Mouse (Mus musculus) mouse embryonic stem cell (cell line): ENCODE measurements around the gene Hoxd12.

Source experiments
- in situ Hi-C, 2 experiments: fragments of 300-500 bp; cut with MboI; formaldehyde crosslinking; loops; 1 replicate in 1 of 2; 3 replicates in 1 of 2; pipeline ENCODE4 v1.14.3; 2019 to 2020; ENCODE audit warnings: low sequenced_read_pairs in 2 of 2, low pct_unique_long_range_greater_than_20kb in 1 of 2, mixed read lengths in 1 of 2; ENCODE audit not compliant: unreplicated experiment in 1 of 2

The Hoxd12 gene

GRCm38 (mm10) chr2:74676376-74677052, 1.7 kb downstream of the Hoxd12 start:
- in situ Hi-C loops = loop anchor here (10.0 to 25.0 kb wide), 2 partner anchors 911 to 1112 kb away; no protein-coding TSS in a partner anchor

GRCm38 (mm10) chr2:74677106-74677505, 2.3 kb downstream of the Hoxd12 start:
- in situ Hi-C loops = loop anchor here (10.0 to 25.0 kb wide), 2 partner anchors 910 to 1112 kb away; no protein-coding TSS in a partner anchor

DNA sequence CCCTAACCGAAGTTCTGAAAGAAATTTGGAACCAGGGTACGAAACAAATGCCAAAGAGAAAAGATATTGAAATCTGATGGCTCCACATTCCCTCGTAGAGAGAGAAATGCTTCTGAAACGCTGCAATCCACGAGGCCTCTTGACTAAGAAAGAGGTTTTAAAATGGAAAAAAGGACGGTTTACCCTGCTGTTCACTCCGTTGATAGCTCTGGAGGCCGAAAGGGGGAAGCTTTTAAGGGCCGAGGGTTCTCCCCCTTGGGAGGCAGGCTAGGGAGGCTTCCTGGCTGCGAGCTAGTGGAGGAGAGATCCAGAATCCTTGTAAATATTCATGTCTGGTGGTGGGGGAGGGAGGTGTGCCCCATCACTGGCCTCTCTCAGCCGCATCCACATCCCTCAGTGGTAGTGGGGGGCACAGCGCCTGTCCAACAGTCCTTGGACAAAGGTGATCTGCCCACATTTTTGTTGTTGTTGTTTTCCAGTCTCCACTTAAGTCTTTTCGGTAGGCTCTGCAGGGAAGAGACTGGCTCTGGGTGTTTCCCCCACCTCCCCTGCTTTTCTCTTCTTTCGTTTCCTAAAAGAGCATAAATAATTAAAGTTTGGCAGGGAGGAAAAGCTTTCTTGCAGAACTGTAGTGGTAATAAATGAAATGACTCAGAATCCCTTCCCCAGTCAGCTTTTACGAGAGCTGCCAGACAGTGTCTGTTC, 4.2 kb downstream of the Hoxd12 start, which contains the start of gene Hoxd11:
Gene Hoxd11, plus strand, starts transcription at position 667 of the 705 bp plus-strand sequence.
- in situ Hi-C loops = loop anchor here (10.0 to 25.0 kb wide), 2 partner anchors 908 to 1114 kb away; no protein-coding TSS in a partner anchor

GRCm38 (mm10) chr2:74679596-74679971, 4.8 kb downstream of the Hoxd12 start:
- in situ Hi-C loops = loop anchor here (10.0 to 25.0 kb wide), 2 partner anchors 908 to 1115 kb away; no protein-coding TSS in a partner anchor

GRCm38 (mm10) chr2:74679980-74680379, 5.2 kb downstream of the Hoxd12 start:
- in situ Hi-C loops = loop anchor here (10.0 to 25.0 kb wide), 3 partner anchors 55 to 1115 kb away; no protein-coding TSS in a partner anchor

DNA sequence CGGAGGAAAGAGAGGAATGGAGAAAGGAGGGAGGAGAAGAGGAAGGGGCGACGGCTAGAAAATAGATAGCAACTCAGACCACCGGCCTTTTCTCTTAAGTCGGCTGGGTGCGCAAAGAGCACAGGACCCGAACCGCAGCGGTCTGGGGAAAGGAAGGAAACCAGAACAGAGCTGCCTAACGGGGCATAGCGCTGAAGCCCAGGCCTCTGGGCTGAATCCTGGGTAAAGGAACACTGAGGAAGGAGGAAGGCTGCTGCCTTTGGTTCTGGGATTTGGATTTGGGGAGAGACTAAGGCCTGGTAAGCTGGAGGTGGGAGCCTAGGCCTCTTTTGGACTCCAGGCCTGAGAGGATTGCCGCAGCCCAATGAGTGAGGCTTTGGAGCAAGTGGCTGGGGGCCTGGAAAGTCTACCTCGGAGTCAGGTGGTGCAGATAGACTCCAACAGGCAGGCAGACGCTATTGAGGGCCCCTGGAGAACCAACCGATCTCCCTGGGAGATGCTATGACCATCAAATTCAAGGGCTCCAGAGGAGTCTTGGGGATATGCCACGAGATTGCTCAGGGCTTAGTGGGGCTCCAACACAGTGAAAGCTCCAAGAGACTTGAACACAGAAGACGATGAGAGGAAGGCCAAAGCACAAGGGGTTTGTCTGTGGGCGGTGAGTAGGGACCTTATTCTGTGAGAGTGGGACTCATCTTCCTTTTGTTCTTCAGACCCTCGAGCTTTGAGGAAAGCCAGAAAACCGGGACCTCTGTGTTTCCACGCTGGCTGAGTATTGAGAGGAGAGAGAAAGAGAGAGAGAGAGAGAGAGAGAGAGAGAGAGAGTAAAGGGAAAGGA, 6.0 kb downstream of the Hoxd12 start:
- in situ Hi-C loops = loop anchor here (10.0 to 25.0 kb wide), 2 partner anchors 54 to 907 kb away; no protein-coding TSS in a partner anchor

GRCm38 (mm10) chr2:74681594-74682531, 7.0 kb downstream of the Hoxd12 start:
- in situ Hi-C loops = loop anchor here (10.0 to 25.0 kb wide), 2 partner anchors 53 to 905 kb away; no protein-coding TSS in a partner anchor

GRCm38 (mm10) chr2:74682796-74683195, 8.0 kb downstream of the Hoxd12 start:
- in situ Hi-C loops = loop anchor here (10.0 to 25.0 kb wide), 2 partner anchors 52 to 905 kb away; no protein-coding TSS in a partner anchor

GRCm38 (mm10) chr2:74683471-74683951, 8.7 kb downstream of the Hoxd12 start:
- in situ Hi-C loops = loop anchor here (10.0 to 25.0 kb wide), 2 partner anchors 51 to 904 kb away; no protein-coding TSS in a partner anchor

DNA sequence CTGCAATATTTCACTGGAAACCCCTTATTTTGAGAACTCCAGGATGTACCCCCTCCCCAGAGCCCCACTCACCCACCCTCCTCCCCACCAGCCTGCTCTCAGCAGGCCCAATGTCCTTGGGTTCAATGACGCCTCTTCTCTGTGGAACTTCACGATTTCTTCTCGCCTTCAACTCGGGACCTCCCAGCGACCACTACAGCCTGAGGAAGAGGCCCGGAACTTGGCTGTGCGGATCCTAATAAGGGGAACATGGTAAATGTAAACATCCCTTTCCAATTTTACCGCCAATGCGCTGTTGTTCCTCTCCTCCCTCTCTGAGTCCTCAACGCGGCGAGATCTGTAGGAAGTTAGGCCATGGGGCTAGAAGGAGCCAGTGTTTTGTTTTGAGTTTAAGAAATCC, 9.3 kb downstream of the Hoxd12 start:
- in situ Hi-C loops = loop anchor here (10.0 to 25.0 kb wide), 2 partner anchors 51 to 903 kb away; no protein-coding TSS in a partner anchor

DNA sequence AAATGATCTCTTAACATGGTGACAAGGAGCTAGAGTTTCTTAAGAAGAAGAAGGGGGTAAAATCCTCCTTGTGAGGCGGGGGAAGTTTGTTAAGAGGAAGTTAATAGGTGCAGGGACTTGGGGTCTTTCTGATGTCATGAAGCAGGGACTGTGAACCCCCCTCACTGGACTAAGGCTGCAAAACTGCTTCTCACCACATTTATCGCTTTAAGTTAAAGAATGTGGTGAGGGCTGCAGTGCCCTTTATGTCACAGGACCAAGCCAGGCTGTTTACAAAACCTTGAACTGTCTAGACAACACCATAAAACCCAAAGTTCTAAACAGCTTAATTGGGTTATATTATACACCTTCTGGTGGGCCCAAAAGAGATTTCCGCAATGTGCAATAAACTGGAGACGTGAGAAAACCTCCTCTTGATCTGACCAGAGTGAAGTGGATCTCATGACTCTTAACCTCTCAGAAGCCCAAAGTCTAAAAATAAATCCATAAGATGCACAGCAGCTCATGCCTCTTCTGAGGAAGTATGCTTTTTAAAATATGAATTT, 10.3 kb downstream of the Hoxd12 start:
- in situ Hi-C loops = loop anchor here (10.0 to 25.0 kb wide), 2 partner anchors 50 to 902 kb away; no protein-coding TSS in a partner anchor

DNA sequence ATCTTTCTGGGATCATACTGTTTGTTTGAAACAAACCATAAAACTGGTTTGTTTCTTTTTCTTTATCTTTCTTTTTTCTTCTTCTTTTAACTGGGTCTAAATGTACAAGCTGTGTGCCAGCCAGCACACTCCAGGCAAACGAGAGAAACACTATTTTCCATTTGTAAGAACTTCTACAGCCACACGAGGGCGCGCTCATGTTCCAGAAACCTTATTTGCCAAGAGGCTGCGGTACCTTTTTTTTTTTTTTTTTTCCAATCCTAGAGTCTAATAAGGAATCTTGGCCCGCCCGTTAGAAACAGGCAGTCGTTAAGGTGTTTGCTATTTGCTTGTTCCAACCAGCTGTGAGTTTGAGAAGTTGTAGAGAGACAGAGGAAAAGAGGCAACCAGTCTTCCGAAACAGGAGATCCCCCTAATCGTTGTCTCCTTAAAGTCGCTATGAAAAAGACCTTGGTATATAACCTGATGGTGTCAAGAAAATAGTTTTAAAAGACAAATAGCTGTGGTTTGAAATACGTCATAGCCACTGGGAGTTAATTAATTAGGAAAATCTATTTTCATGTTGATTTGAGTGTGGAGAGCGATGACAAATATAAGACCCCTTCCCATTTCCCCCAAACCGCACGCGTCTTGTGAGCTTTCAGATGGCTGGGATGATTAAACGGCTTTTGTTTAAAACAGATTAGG, 11.6 kb downstream of the Hoxd12 start:
- in situ Hi-C loops = loop anchor here (10.0 to 25.0 kb wide), 2 partner anchors 48 to 901 kb away; no protein-coding TSS in a partner anchor

DNA sequence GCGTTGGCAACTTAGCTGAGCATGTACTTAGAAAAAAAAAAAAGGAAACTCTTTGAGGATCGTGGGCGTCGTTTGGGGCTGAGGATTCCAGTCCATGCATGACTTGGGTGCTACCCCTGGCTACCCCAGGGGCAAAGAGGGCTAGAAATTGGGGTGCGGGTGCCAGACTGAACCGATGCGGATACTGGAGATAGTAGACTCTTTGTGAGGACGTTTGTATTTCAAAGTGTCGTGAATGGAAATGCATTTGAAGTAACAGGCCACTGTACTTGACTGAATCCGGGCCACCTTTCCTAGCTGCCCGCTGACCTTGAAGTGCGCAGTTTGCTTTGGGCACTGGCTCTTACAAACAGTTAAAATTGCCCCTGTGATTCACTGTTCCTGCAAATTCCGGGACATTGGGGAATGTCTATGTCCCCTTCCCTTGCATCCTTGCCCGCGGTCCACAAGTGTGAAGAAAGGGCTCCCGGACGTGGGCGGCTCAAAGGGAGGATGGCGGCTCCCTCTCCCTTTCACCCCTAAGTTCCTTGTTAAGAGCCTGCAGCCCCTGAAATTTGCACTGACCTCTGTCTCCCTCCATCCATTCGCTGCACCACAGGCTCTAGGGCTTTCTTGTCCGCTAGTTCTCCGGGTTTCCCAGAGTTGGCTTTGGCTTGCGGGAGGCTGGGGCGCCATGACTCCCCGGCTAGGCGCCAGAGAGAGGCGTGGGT, 12.3 kb downstream of the Hoxd12 start:
- in situ Hi-C loops = loop anchor here (10.0 to 25.0 kb wide), 2 partner anchors 48 to 900 kb away; no protein-coding TSS in a partner anchor

GRCm38 (mm10) chr2:74687698-74688555, 13.1 kb downstream of the Hoxd12 start:
- in situ Hi-C loops = loop anchor here (10.0 to 25.0 kb wide), 2 partner anchors 47 to 899 kb away; no protein-coding TSS in a partner anchor
